Mouse (Mus musculus): ENCODE data around the gene Ing4. TPM values are rescaled to one million over a fixed set of nuclear protein-coding genes. Genes with fewer than 3 reads are reported as not detected.
A peak's percentile ranks its signal among the peaks of the same experiment; 100 is the strongest.

Ing4 gene
- total RNA-seq, 2 experiments from 2014 or later: 61.4 to 61.5 TPM

GRCm38 (mm10) chr6:125089521-125090321, 50.2 kb downstream of the Ing4 start:
- DNase-seq (ENCODE audit: extremely low spot score in 1 of 2, low spot score in 1 of 2): peak; percentile 61 to 62

- no peak for DNase-seq (ENCODE audit: extremely low spot score in 1 of 2, low spot score in 1 of 2)
These were observed 51.0 kb downstream of the Ing4 start for GRCm38 (mm10) chr6:125090341-125091085.

GRCm38 (mm10) chr6:125092372-125092771, 52.8 kb downstream of the Ing4 start:
- DNase-seq (ENCODE audit: extremely low spot score in 1 of 2, low spot score in 1 of 2): no peak

- DNase-seq (ENCODE audit: extremely low spot score in 1 of 2, low spot score in 1 of 2): no peak
These were observed 55.3 kb downstream of the Ing4 start for GRCm38 (mm10) chr6:125094843-125095242.

GRCm38 (mm10) chr6:125095391-125096278, 56.1 kb downstream of the Ing4 start, which contains the start of gene Chd4:
Chd4 (plus strand) TSS chr6:125095981.
- peak; percentile 86 to 93 for DNase-seq (ENCODE audit: extremely low spot score in 1 of 2, low spot score in 1 of 2)

GRCm38 (mm10) chr6:125096279-125096596, 56.7 kb downstream of the Ing4 start:
- no peak for DNase-seq (ENCODE audit: extremely low spot score in 1 of 2, low spot score in 1 of 2)

- DNase-seq (ENCODE audit: extremely low spot score in 1 of 2, low spot score in 1 of 2): peak in 1 of 2 experiments; percentile 35
These were observed 57.2 kb downstream of the Ing4 start for GRCm38 (mm10) chr6:125096597-125097345.

- DNase-seq (ENCODE audit: extremely low spot score in 1 of 2, low spot score in 1 of 2): peak in 1 of 2 experiments; percentile 31
These were observed 57.8 kb downstream of the Ing4 start for GRCm38 (mm10) chr6:125097346-125097689.

GRCm38 (mm10) chr6:125097951-125098350, 58.4 kb downstream of the Ing4 start:
- no peak for DNase-seq (ENCODE audit: extremely low spot score in 1 of 2, low spot score in 1 of 2)

- DNase-seq (ENCODE audit: extremely low spot score in 1 of 2, low spot score in 1 of 2): no peak
These were observed 59.0 kb downstream of the Ing4 start for GRCm38 (mm10) chr6:125098513-125098912.

Small RNA genes within 50 kb of the gene (microRNA-seq; reads per million reads assigned to microRNA genes)
- 2.4 to 5.0 reads per million in 2 experiments for gene Mir7045

Other genes starting within 250 kb of the Ing4 start
- gene Spsb2, start 231.1 kb upstream of the Ing4 start, total RNA-seq (2021): 1 to 10 TPM; 4.5 to 6.0 TPM
- 100 to 1,000 TPM; 685 to 811 TPM for gene Tpi1, start 225.5 kb upstream of the Ing4 start, total RNA-seq (2021)
- gene Usp5, start 210.3 kb upstream of the Ing4 start, total RNA-seq (2021): 100 to 1,000 TPM; 164 to 183 TPM
- gene Cdca3, start 210.2 kb upstream of the Ing4 start, total RNA-seq (2021): 1 to 10 TPM; 1.1 to 1.2 TPM
- gene Gnb3, start 199.5 kb upstream of the Ing4 start, total RNA-seq (2021): under 1 TPM in 1 of 2 experiments, not detected in 1; 0.26 TPM
- 10 to 100 TPM; 18.5 to 30.1 TPM for gene P3h3, start 182.0 kb upstream of the Ing4 start, total RNA-seq (2021)
- gene Gpr162, start 175.8 kb upstream of the Ing4 start, total RNA-seq (2021): 100 to 1,000 TPM; 184 to 196 TPM
- gene Cd4, start 151.5 kb upstream of the Ing4 start, total RNA-seq (2021): under 1 TPM; 0.22 to 0.26 TPM
- 1 to 10 TPM; 2.4 to 2.6 TPM for gene Lag3, start 128.1 kb upstream of the Ing4 start, total RNA-seq (2021)
- gene Ptms, start 119.7 kb upstream of the Ing4 start, total RNA-seq (2021): 1,000 to 10,000 TPM; 1,178 to 1,233 TPM
- 100 to 1,000 TPM; 670 to 704 TPM for gene Mlf2, start 108.4 kb upstream of the Ing4 start, total RNA-seq (2021)
- gene Cops7a, start 74.2 kb upstream of the Ing4 start, total RNA-seq (2021): 100 to 1,000 TPM; 144 to 151 TPM
- gene Pianp, start 43.1 kb upstream of the Ing4 start, total RNA-seq (2021): 100 to 1,000 TPM; 139 to 188 TPM
- gene Zfp384, start 30.6 kb upstream of the Ing4 start, total RNA-seq (2021): 10 to 100 TPM; 42.4 to 49.6 TPM
- gene Acrbp, start 9.9 kb downstream of the Ing4 start, total RNA-seq (2021): 10 to 100 TPM in 1 of 2 experiments, 1 to 10 TPM in 1; 8.2 to 12.4 TPM
- gene Lpar5, start 28.2 kb downstream of the Ing4 start, total RNA-seq (2021): under 1 TPM; 0.35 to 0.96 TPM
- gene Chd4, start 56.2 kb downstream of the Ing4 start, total RNA-seq (2021): 100 to 1,000 TPM; 153 to 194 TPM
- gene Nop2, start 92.1 kb downstream of the Ing4 start, total RNA-seq (2021): 10 to 100 TPM; 29.5 TPM
- gene Iffo1, start 105.5 kb downstream of the Ing4 start, total RNA-seq (2021): 10 to 100 TPM; 63.4 to 77.7 TPM
- gene Gapdh, start 126.7 kb downstream of the Ing4 start, total RNA-seq (2021): 1,000 to 10,000 TPM; 2,323 to 2,636 TPM
- 10 to 100 TPM; 24.1 to 27.6 TPM for gene Ncapd2, start 151.9 kb downstream of the Ing4 start, total RNA-seq (2021)
- 10 to 100 TPM; 64.4 to 66.0 TPM for gene Mrpl51, start 152.0 kb downstream of the Ing4 start, total RNA-seq (2021)
- gene Vamp1, start 175.8 kb downstream of the Ing4 start, total RNA-seq (2021): 10 to 100 TPM; 71.1 to 71.4 TPM
- 1 to 10 TPM; 2.5 to 3.3 TPM for gene Tapbpl, start 192.1 kb downstream of the Ing4 start, total RNA-seq (2021)
- not detected for gene Cd27, start 197.2 kb downstream of the Ing4 start, total RNA-seq (2021)
- gene Tuba3a, start 246.3 kb downstream of the Ing4 start, total RNA-seq (2021): not detected